Mouse (Mus musculus) layer of hippocampus, postnatal 25 days (tissue): ENCODE measurements at regions not wholly inside any gene's neighbourhood (a gene's known extent, or its start where the extent isn't known, plus 50 kb on each side); places are given as distances from the start of the nearest gene placed in this dataset.

ENCODE experiments used
- DNase-seq, 2 experiments: peaks; one replicate each; pipeline ENCODE4 v3.0.0; 2022; ENCODE audit warnings: mixed read lengths in 2 of 2, low spot score in 1 of 2; ENCODE audit errors: extremely low spot score in 1 of 2

GRCm38 (mm10) chr14:40308316-40308715, 584.8 kb downstream of the Sh2d4b start:
- DNase-seq: peak; percentile 25 to 41

GRCm38 (mm10) chr14:40279194-40279593, 613.9 kb downstream of the Sh2d4b start:
- DNase-seq: no peak

GRCm38 (mm10) chr14:40275331-40275730, 617.7 kb downstream of the Sh2d4b start:
- no peak for DNase-seq

DNA sequence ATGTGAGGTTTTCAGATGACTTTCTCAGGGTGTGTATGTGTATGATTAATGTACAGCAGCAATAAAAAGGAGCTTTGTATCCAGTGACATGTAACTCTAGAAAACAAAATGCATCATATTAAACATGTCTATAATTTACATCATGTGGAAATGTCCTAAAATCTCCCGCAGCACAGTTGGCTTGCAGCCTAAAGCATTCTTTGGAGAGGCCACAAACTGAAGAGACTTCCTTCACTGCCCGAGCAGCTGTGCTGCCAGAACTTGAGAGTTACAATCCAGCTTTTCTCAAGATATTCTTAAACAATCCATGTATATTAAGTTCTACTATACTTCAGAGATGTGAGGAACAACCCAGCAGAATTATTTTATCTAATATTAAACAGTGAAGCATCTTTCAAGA, 631.4 kb downstream of the Sh2d4b start:
- DNase-seq: no peak

- no peak for DNase-seq
Observed at GRCm38 (mm10) chr14:40232084-40232483, 661.0 kb downstream of the Sh2d4b start.

DNA sequence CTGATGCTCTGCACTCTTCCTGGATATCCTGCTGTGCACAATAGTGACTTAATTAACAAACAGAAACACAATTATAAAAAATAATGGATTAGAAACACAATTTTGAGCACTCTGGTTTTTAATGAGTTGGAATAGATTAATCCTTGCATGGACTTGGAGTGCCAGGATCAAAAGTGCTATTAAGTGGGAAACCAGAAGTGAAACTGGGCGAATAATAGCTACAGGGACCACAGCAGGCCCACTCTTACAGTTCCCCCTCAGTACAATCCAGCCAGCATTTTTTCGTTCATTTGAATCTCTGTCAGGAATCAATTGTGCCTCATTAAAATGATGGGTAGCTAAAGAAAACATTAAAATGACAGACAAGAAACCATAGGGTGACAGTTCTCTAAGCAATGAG, 668.7 kb downstream of the Sh2d4b start:
- no peak for DNase-seq
